Mouse (Mus musculus) CH12.LX (cell line): ENCODE results near the gene Mst1. TPM values are rescaled to one million over a fixed set of nuclear protein-coding genes. Genes with fewer than 3 reads are reported as not detected.

Experiments used
- DNase-seq: peaks from one replicate; pipeline ENCODE4 v3.0.0-alpha.2; 2013; ENCODE audit errors: extremely low read depth
- H3K27ac ChIP-seq: 2 replicates; pipeline ENCODE4 v1.5.1; 2012; ENCODE audit warnings: low read depth, mild to moderate bottlenecking, control low read depth, moderate library complexity; ENCODE audit not compliant: insufficient read depth
- H3K27me3 ChIP-seq: replicated peaks from 2 replicates; pipeline ENCODE3; 2012; ENCODE audit warnings: inconsistent platforms
- H3K36me3 ChIP-seq, 2 experiments: replicated peaks in 1 of 2; 2 replicates each; pipeline versions ENCODE3 to v1.6.1; 2012; ENCODE audit warnings: inconsistent platforms in 1 of 2, low read length in 1 of 2, mild to moderate bottlenecking in 1 of 2, mixed read lengths in 1 of 2, moderate library complexity in 1 of 2; ENCODE audit not compliant: control insufficient read depth in 1 of 2, insufficient read depth in 1 of 2
- H3K4me1 ChIP-seq, 2 experiments: 2 replicates each; pipeline ENCODE4 v1.6.1; 2012; ENCODE audit warnings: inconsistent platforms in 1 of 2, moderate library complexity in 1 of 2; ENCODE audit not compliant: insufficient read depth in 2 of 2, control insufficient read depth in 1 of 2
- H3K4me2 ChIP-seq: 2 replicates; pipeline ENCODE4 v1.6.1; 2012; ENCODE audit warnings: low read depth, mild to moderate bottlenecking, control low read depth; ENCODE audit not compliant: poor library complexity, insufficient read depth, severe bottlenecking
- H3K4me3 ChIP-seq, 3 experiments: fragments of 150-350 bp in 1 of 3; sonication (generic) in 1 of 3; replicated peaks in 1 of 3; 2 replicates each; pipeline versions ENCODE3 to v1.5.1; 2011 to 2012; ENCODE audit warnings: low read depth in 2 of 3, low read length in 2 of 3, mild to moderate bottlenecking in 2 of 3, moderate library complexity in 2 of 3, control low read depth in 1 of 3, improper control_type of control experiment in 1 of 3, inconsistent platforms in 1 of 3, mixed read lengths in 1 of 3; ENCODE audit not compliant: poor library complexity in 1 of 3
- H3K79me2 ChIP-seq: replicated peaks from 2 replicates; pipeline ENCODE4 v1.6.1; 2012; ENCODE audit warnings: mild to moderate bottlenecking, moderate library complexity; ENCODE audit not compliant: control insufficient read depth, poor library complexity, insufficient read depth, severe bottlenecking; ENCODE audit errors: extremely low read depth
- H3K9ac ChIP-seq: 2 replicates; pipeline ENCODE4 v1.6.1; 2012; ENCODE audit warnings: low read depth, mild to moderate bottlenecking, control low read depth, moderate library complexity; ENCODE audit not compliant: insufficient read depth
- H3K9me3 ChIP-seq: replicated peaks from 2 replicates; pipeline ENCODE3; 2012; ENCODE audit warnings: low read length, inconsistent platforms, mixed read lengths
- BHLHE40 ChIP-seq: IDR thresholded peaks from 2 replicates; pipeline ENCODE4 v1.6.1; 2011; ENCODE audit warnings: mild to moderate bottlenecking, low read depth, low read length, improper control_type of control experiment
- CHD1 ChIP-seq: IDR thresholded peaks from 2 replicates; pipeline ENCODE4 v1.6.1; 2012; ENCODE audit warnings: low read depth, low read length, improper control_type of control experiment, inconsistent platforms
- CHD2 ChIP-seq: IDR thresholded peaks from 2 replicates; pipeline ENCODE4 v1.6.1; 2011; ENCODE audit warnings: low read length, improper control_type of control experiment
- CTCF ChIP-seq, 2 experiments: IDR thresholded peaks in 1 of 2; conservative IDR thresholded peaks in 1 of 2; 2 replicates each; pipeline ENCODE4 v1.5.1; 2011 to 2012; ENCODE audit warnings: low read depth in 2 of 2, low read length in 2 of 2, improper control_type of control experiment in 1 of 2, inconsistent platforms in 1 of 2, mild to moderate bottlenecking in 1 of 2, moderate library complexity in 1 of 2
- ELF1 ChIP-seq: IDR thresholded peaks from 2 replicates; pipeline ENCODE4 v1.6.1; 2014; ENCODE audit warnings: low read depth, mild to moderate bottlenecking, inconsistent platforms, low read length, improper control_type of control experiment
- EP300 ChIP-seq: IDR thresholded peaks from 2 replicates; pipeline ENCODE4 v1.6.1; 2011; ENCODE audit warnings: low read length, improper control_type of control experiment
- ETS1 ChIP-seq: conservative IDR thresholded peaks from 2 replicates; pipeline ENCODE4 v1.6.1; 2012; ENCODE audit warnings: low read depth, mild to moderate bottlenecking, inconsistent platforms, low read length, improper control_type of control experiment, moderate library complexity
- HCFC1 ChIP-seq: IDR thresholded peaks from 2 replicates; pipeline ENCODE4 v1.6.1; 2012; ENCODE audit warnings: low read depth, mild to moderate bottlenecking, inconsistent platforms, low read length, improper control_type of control experiment
- IRF4 ChIP-seq: IDR thresholded peaks from 2 replicates; pipeline ENCODE4 v1.6.1; 2014; ENCODE audit warnings: low read depth, mild to moderate bottlenecking, inconsistent platforms, low read length, improper control_type of control experiment
- JUN ChIP-seq: IDR thresholded peaks from 2 replicates; pipeline ENCODE4 v1.6.1; 2011; ENCODE audit warnings: low read depth, mild to moderate bottlenecking, low read length, improper control_type of control experiment, moderate library complexity; ENCODE audit not compliant: insufficient read depth
- KAT2A ChIP-seq: IDR thresholded peaks from 2 replicates; pipeline ENCODE4 v1.6.1; 2012; ENCODE audit warnings: low read length, improper control_type of control experiment, inconsistent platforms; ENCODE audit not compliant: insufficient replicate concordance
- MAFK ChIP-seq: IDR thresholded peaks from 2 replicates; pipeline ENCODE4 v1.6.1; 2011; ENCODE audit warnings: low read length, improper control_type of control experiment; ENCODE audit not compliant: insufficient replicate concordance
- MAX ChIP-seq: IDR thresholded peaks from 2 replicates; pipeline ENCODE4 v1.6.1; 2011; ENCODE audit warnings: low read length, improper control_type of control experiment
- MAZ ChIP-seq: IDR thresholded peaks from 2 replicates; pipeline ENCODE4 v1.6.1; 2012; ENCODE audit warnings: low read depth, mild to moderate bottlenecking, inconsistent platforms, low read length, improper control_type of control experiment, moderate library complexity
- MXI1 ChIP-seq: IDR thresholded peaks from 2 replicates; pipeline ENCODE4 v1.6.1; 2011; ENCODE audit warnings: mild to moderate bottlenecking, low read depth, low read length, improper control_type of control experiment
- MYC ChIP-seq: IDR thresholded peaks from 2 replicates; pipeline ENCODE4 v1.6.1; 2011; ENCODE audit warnings: low read depth, mild to moderate bottlenecking, improper control_type of control experiment, low read length
- NELFE ChIP-seq: IDR thresholded peaks from 2 replicates; pipeline ENCODE4 v1.6.1; 2011; ENCODE audit warnings: low read depth, low read length, improper control_type of control experiment
- NRF1 ChIP-seq: IDR thresholded peaks from 2 replicates; pipeline ENCODE4 v1.6.1; 2014; ENCODE audit warnings: low read depth, mild to moderate bottlenecking, inconsistent platforms, low read length, improper control_type of control experiment, moderate library complexity
- PAX5 ChIP-seq: IDR thresholded peaks from 2 replicates; pipeline ENCODE4 v1.6.1; 2012; ENCODE audit warnings: low read length, inconsistent platforms, mixed read lengths
- POLR2A ChIP-seq: IDR thresholded peaks from 2 replicates; pipeline ENCODE4 v1.6.1; 2011; ENCODE audit warnings: low read depth, mild to moderate bottlenecking, improper control_type of control experiment, low read length
- POLR2AphosphoS2 ChIP-seq: IDR thresholded peaks from 2 replicates; pipeline ENCODE4 v1.6.1; 2011; ENCODE audit warnings: low read depth, low read length, improper control_type of control experiment
- RAD21 ChIP-seq: IDR thresholded peaks from 2 replicates; pipeline ENCODE4 v1.6.1; 2011; ENCODE audit warnings: low read depth, mild to moderate bottlenecking, low read length, improper control_type of control experiment, moderate library complexity
- SIN3A ChIP-seq: IDR thresholded peaks from 2 replicates; pipeline ENCODE4 v1.6.1; 2012; ENCODE audit warnings: low read length, improper control_type of control experiment, inconsistent platforms
- SMC3 ChIP-seq: IDR thresholded peaks from 2 replicates; pipeline ENCODE4 v1.6.1; 2011; ENCODE audit warnings: low read depth, low read length, improper control_type of control experiment
- TBP ChIP-seq: conservative IDR thresholded peaks from 2 replicates; pipeline ENCODE4 v1.6.1; 2011; ENCODE audit warnings: low read depth, low read length, improper control_type of control experiment
- TCF12 ChIP-seq: IDR thresholded peaks from 2 replicates; pipeline ENCODE4 v1.6.1; 2014; ENCODE audit warnings: low read depth, mild to moderate bottlenecking, inconsistent platforms, low read length, improper control_type of control experiment
- UBTF ChIP-seq: IDR thresholded peaks from 2 replicates; pipeline ENCODE4 v1.6.1; 2012; ENCODE audit warnings: low read depth, mild to moderate bottlenecking, inconsistent platforms, low read length, improper control_type of control experiment, moderate library complexity
- USF1 ChIP-seq: IDR thresholded peaks from 2 replicates; pipeline ENCODE4 v1.6.1; 2014; ENCODE audit warnings: low read depth, mild to moderate bottlenecking, inconsistent platforms, low read length, improper control_type of control experiment
- USF2 ChIP-seq: conservative IDR thresholded peaks from 2 replicates; pipeline ENCODE4 v1.6.1; 2011; ENCODE audit warnings: low read depth, low read length, improper control_type of control experiment
- ZKSCAN1 ChIP-seq: IDR thresholded peaks from 2 replicates; pipeline ENCODE4 v1.6.1; 2012; ENCODE audit warnings: low read depth, inconsistent platforms, low read length, improper control_type of control experiment, borderline replicate concordance
- ZMIZ1 ChIP-seq: IDR thresholded peaks from 2 replicates; pipeline ENCODE4 v1.6.1; 2012; ENCODE audit warnings: low read depth, mild to moderate bottlenecking, inconsistent platforms, low read length, improper control_type of control experiment
- dilution Hi-C: fragments of 300-500 bp; cut with MboI; formaldehyde crosslinking; loops from 2 replicates; pipeline ENCODE4 v1.14.3; 2020; ENCODE audit warnings: low sequenced_read_pairs; ENCODE audit not compliant: extremely low pct_unique_long_range_greater_than_20kb, extremely low pct_ligation_motif_present
- in situ Hi-C: fragments of 300-500 bp; cut with MboI; formaldehyde crosslinking; loops from 3 replicates; pipeline ENCODE4 v1.14.3; 2019; ENCODE audit warnings: low sequenced_read_pairs, low pct_ligation_motif_present, low pct_unique_long_range_greater_than_20kb, mixed read lengths
- polyA plus RNA-seq: library from polyadenylated mRNA; unstranded; fragments of >175 nt; gene quantifications from 2 replicates; pipeline ENCODE4 v1.2.1, GENCODE M21; 2012; ENCODE audit warnings: low read depth; ENCODE audit not compliant: insufficient read length
- total RNA-seq, 2 experiments: library from RNA; depleted of rRNA; stranded (reverse); fragments of 300-350 nt in 1 of 2; fragments of >200 nt in 1 of 2; gene quantifications; 2 replicates each; pipeline ENCODE4 v1.2.3; 2012 to 2014

Mst1 gene
- total and polyA plus RNA-seq, 3 experiments = 16.9 to 59.6 (median 21.4) TPM

DNA sequence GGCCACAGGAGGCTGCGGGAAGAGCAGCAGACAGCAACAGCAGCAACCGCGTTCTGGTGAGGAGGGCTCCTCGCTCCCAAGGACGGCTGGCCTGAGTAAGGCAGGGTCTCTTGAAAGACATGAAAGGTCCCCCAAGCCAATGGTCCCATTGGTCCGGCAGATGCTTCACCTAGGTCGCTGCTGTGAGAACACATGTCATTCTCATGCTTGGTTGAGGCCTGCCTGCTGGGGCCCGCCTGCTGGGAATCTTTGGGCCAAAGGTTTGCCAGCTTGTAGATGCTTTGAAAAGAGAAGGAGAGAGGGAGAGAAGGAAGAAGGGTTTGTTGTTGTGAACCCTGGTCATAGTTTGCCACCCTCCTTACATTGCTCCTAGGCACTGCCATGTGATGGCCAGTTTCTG, 19.4 kb downstream of the Mst1 start:
- H3K9ac ChIP-seq = no peak overlapping the region
- dilution Hi-C loops (no loop called here), in situ Hi-C loops (loop anchor here (5.0 to 10.0 kb wide), 2 partner anchors 103 to 185 kb away; no protein-coding TSS in a partner anchor)
- no peaks in the 10 kb centered on the region for H3K27me3 ChIP-seq
- peaks cover 7 to 35% of the 10 kb centered on the region in 2 experiments; a peak in 3 of 4 replicates for H3K4me1 ChIP-seq
- no peak overlapping the region for H3K27ac ChIP-seq
- H3K36me3 ChIP-seq = peaks cover 26 to 59% of the 10 kb centered on the region in 2 experiments
- no peaks in the 10 kb centered on the region for H3K9me3 ChIP-seq
- no peak for DNase-seq
- no peak overlapping the region for H3K4me3 ChIP-seq
- peaks cover 5% of the 10 kb centered on the region for H3K79me2 ChIP-seq
- H3K4me2 ChIP-seq = no peak overlapping the region
- TF ChIP-seq NRF1 (no peak), USF1 (no peak), SMC3 (no peak), JUN (no peak), RAD21 (no peak), TBP (no peak), KAT2A (no peak), SIN3A (no peak), POLR2AphosphoS2 (no peak), CHD1 (no peak), CTCF (conservative IDR thresholded peaks at IDR 0.05 in 1 of 2, IDR thresholded peaks at IDR 0.05 in 1 of 2; ENCODE audit: low read depth in 2 of 2, low read length in 2 of 2) (no peak), ZMIZ1 (no peak), PAX5 (no peak), ELF1 (no peak), MAX (no peak), MYC (no peak)

DNA sequence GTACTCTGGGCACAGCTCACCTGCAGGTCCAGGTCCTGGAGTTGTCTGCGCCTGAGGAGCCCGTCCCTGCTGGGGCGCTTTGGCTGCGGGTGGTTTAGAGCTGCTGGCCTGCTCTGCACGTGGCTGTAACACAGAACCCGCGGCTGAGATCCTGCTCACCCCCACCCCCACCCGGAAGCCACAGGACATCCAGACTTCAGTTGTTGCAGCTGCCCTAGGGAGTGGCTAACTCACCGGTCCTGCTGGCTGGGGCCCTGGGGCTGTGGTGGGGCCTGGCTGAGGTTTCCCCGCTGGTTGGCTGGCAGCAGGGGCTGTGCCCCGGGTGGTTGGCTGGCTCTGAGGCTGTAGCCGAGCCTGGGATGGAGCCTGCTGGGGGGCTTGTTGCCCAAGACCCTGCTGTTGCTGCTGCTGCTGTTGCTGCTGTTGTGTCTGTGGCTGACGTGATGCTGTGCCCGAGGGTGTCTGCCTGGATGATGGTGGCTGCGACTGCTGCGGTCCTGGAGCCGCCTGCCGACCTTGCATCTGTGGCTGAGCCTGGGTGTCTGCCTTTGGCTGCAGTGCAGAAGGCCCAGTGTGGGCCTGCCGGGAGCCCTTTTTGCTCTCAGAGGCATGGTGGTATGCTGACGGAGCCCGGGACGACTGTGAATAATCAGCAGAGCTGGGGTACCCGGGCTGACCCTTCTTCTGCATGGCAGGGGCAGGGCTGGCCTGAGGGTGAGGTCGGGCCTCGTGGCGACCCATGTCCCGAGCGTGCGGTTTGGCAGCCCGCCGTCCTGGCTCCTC, 24.7 kb downstream of the Mst1 start:
- dilution Hi-C loops (no loop called here), in situ Hi-C loops (loop anchor here (10.0 kb wide), 1 partner anchor 180 kb away; no protein-coding TSS in a partner anchor)
- Histone ChIP-seq H3K9me3 (no peaks in the 10 kb centered on the region), H3K9ac (peak overlapping the region; percentile 57), H3K36me3 (peaks cover 16 to 66% of the 10 kb centered on the region in 2 experiments), H3K4me3 (peak overlapping the region; percentile 68 to 80 (median 79)), H3K4me1 (peaks cover 11 to 47% of the 10 kb centered on the region in 2 experiments), H3K79me2 (peaks cover 5% of the 10 kb centered on the region), H3K4me2 (peak overlapping the region; percentile 76), H3K27me3 (no peaks in the 10 kb centered on the region), H3K27ac (peak overlapping the region; percentile 51)
- peak; percentile 88 for DNase-seq
- TF ChIP-seq BHLHE40 (peak; percentile 96), MAZ (peak; percentile 83), KAT2A (0 out of 2 replicates have a peak, but pooled peaks have one; percentile 59), ZMIZ1 (peak; percentile 81), MAFK (no peak), USF2 (no peak), CHD1 (0 out of 2 replicates have a peak, but pooled peaks have one; percentile 37), USF1 (peak; percentile 26; the same call in 1 of the 2 replicates), SIN3A (peak; percentile 98), CHD2 (peak; percentile 92), TCF12 (peak; percentile 93), ZKSCAN1 (no peak), MXI1 (peak; percentile 99), HCFC1 (peak; percentile 69), NELFE (peak; percentile 72), IRF4 (peak; percentile 77; the same call in 1 of the 2 replicates), EP300 (peak; percentile 52; the same call in 1 of the 2 replicates), ETS1 (peak; percentile 76), UBTF (peak; percentile 94; the same call in 1 of the 2 replicates), POLR2A (peak; percentile 79), MYC (peak; percentile 99)
